Mouse (Mus musculus) right cerebral cortex, postnatal 14 days (tissue): Measurements from ENCODE around the gene 1600015I10Rik.
"Not testable (repeated sequence)": the region's sequence is repeated elsewhere in the genome, so short reads cannot be mapped to it uniquely, and the experiment has no call there.

Source experiments
- DNase-seq: peaks from one replicate; pipeline ENCODE4 v3.0.0; 2022

The 1600015I10Rik gene

DNA sequence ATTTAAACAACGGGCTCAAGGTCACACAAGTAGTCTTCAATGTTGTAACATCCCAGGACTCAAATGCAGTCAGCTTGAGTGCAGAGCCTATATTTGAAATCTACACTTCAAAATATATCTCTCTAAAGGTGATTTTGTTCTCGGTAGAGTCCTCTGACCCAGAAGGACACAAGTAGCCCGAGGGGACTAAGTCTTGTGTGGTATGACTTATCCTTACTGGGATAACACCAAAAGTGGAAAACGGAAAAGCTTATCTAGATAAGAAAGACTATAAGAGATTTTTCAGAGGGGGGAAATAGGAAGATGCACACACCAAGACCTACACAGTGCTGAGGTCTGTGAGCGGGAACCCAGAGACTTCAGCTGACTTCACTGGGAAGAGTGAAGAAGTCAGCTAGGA is at the start of gene 1600015I10Rik:
TSS of gene 1600015I10Rik (plus strand) at position 301 of the 400 bp plus-strand sequence.
- no peak for DNase-seq

GRCm38 (mm10) chr6:48894203-48894602 is 35.5 kb upstream of the 1600015I10Rik start:
- no peak for DNase-seq

DNA sequence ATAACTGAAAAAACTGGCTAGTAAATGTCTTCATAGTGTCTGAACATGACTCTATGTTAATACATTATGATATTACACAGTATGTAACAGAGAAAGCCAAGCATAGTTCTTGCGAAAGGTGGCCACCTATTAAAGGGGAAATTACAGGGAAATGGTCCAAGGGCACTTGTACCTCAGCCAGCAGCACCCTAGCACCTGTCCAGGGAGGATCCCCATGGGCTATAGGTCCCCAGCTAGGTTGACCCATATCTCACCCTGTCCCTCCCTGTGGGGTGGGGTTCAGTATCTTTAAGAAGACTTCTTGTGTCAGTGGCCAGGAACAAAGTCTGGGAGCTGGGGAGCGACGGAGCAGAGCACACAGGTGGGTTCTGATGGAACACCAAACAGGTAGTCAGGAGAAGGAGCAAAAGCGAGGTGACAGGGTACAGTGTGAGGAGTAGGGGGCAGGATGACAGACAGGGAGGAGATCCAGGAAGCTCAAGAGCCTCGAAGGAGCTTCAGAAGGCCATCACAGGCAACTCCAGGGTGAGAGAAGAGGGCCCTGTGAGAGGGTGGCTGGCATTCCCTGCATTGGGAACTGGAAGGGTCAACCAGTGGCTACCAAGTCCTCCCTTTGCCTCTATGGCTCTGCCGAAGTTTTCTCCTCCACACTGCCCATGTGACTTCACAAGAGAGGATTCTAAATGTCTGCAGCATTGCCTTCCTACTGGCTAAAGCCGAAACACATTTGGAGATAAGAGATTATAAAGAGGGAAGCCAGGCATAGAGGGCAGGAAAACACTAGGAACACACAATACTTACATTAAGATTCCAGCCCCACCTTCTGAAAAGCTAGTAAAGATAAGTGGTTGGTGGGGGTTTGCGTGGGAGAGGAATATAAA is 34.5 kb upstream of the 1600015I10Rik start:
- no peak for DNase-seq

- DNase-seq, result no peak
Observed at GRCm38 (mm10) chr6:48895941-48896340, 33.8 kb upstream of the 1600015I10Rik start.

DNA sequence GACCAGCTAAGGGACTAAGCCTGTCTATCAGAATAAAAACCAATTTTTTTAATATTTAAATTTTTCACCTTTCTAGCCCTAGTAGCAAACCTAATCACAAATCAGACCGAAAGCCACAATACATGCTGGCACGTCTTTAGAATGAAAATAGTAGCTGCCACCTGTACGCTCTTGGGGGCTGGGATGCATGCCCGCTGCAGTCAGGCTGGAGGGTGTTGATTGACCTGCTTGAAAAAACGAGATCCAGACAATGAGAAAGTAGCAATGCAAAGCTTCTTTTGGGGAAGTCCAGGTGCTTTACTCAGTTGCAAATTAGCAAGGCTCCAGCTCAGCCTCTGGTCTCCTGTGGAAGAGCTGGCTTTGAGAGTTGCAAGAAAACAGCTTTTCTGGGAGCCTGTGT is 32.7 kb upstream of the 1600015I10Rik start:
- no peak for DNase-seq

DNA sequence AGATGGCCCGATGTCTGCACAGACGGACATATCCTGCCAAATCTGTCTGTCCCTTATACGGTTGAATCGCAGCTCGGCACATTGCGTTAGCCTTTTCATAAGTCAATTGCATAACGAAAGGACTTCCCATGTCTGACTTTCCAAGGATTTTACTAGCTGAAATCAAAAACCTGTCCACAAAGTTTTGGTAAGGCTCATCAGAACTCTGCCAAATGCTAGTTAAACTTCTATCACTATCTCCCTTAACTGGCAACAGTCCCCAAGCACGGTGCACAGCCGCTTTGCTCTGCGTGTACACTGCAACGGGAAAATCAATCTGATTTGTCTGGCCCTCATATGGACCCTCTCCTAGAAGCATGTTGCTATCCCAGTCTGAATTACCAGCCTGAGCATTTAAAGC is 28.4 kb upstream of the 1600015I10Rik start:
- DNase-seq, result not testable (repeated sequence)

- no peak for DNase-seq
Observed at GRCm38 (mm10) chr6:48902511-48903406, 26.9 kb upstream of the 1600015I10Rik start.

DNA sequence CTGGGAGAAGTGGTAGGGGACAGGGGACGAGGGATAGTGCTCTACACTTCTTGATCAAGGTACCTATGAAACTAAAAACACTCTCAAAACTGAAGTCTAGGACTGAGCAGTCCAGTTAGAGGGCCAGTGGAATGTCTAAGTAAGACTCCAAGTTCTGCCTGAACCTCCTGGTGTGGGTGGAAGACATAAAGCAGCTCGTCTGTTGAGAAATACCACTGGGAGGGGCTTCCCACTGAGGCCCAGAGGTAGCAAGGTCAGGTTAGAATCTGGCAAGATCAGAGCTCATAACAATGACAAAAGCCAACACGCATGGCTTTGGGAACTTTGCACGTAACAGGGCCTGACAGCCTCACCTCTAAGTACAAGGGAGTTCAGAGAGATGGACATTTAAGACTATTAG is 26.3 kb upstream of the 1600015I10Rik start:
- DNase-seq, result no peak

- no peak for DNase-seq
Observed at GRCm38 (mm10) chr6:48905606-48906005, 24.1 kb upstream of the 1600015I10Rik start.

GRCm38 (mm10) chr6:48906371-48906770 is 23.3 kb upstream of the 1600015I10Rik start:
- DNase-seq, result no peak

DNA sequence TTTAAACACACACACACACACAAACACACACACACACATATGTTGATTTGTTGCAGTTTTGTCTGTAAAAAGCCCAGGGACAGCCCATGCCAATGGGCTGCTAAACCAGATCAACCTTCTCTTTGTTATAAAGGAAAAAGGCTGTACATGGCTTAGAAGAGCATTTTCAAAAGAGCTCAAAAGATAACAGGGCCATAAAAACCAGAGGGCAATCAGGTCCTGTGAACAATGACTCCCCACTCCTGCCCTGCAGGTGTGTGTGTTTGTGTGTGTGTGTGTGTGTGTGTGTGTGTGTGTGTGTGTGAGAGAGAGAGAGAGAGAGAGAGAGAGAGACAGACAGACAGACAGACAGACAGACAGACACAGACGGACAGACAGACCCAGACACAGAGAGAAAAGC is 20.5 kb upstream of the 1600015I10Rik start:
- no peak for DNase-seq

GRCm38 (mm10) chr6:48912033-48912432 is 17.7 kb upstream of the 1600015I10Rik start:
- DNase-seq, result no peak

DNA sequence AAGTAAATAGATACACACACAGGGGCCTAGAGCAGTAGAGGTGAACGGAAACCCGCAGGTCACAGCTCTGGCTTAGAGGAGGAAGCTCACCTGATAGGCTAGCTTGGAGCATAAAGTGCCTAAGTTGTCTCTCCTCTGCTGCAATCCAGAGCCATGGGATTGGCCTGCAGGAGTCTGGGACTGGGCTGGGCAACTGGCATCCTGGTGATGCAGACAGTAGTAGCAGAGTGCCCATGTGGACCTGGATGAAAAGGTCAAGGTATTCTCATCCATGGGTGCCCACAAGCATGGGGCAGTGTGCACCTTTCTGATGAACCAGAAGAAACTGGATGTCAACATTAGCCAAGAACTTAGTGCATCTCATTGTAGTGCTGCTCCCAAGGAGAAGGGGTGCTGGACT is 16.1 kb upstream of the 1600015I10Rik start:
- no peak for DNase-seq

DNA sequence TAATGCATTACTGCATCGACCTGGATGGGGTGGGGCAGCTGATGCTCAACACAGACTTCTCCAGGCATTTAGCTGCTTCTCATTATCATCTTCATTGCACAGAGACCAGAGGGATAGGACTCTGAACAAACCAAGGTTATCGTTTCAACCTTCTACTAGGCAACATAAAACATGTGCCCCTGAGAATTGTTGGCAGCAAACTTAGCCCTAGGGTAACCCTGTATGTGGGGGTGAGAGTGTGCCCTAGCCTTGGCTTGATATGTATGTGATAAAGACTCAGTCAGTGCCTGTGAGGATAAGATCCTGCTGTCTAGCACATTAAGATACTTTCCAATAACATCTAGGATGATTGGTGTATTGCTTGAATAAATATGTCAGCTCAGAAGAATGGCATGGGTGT is 19.9 kb downstream of the 1600015I10Rik start:
- no peak for DNase-seq

GRCm38 (mm10) chr6:48950676-48951075 is 21.0 kb downstream of the 1600015I10Rik start:
- DNase-seq, result no peak

- DNase-seq, result no peak
Observed at GRCm38 (mm10) chr6:48951630-48952029, 21.9 kb downstream of the 1600015I10Rik start.

- DNase-seq, result no peak
Observed at GRCm38 (mm10) chr6:48953220-48953619, 23.5 kb downstream of the 1600015I10Rik start.

DNA sequence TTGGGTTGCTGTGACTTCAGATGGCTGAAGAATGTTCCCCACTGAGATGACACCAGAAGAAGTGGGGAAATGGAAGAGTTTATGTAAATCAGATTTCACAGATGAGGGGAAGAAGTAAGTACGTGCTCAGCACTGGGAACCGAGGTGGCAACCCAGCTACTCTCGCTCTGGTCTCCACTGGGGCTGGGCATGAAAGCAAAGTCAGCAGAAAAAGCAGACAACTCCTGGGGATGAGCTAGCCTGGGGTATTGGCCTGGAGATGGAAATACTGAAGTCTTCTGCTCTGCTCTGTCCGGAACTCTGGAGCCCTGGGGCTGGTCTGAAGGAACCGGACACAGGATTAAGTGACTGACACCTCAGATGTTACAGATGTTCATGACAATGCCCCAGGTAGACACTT is 24.5 kb downstream of the 1600015I10Rik start:
- DNase-seq, result no peak

DNA sequence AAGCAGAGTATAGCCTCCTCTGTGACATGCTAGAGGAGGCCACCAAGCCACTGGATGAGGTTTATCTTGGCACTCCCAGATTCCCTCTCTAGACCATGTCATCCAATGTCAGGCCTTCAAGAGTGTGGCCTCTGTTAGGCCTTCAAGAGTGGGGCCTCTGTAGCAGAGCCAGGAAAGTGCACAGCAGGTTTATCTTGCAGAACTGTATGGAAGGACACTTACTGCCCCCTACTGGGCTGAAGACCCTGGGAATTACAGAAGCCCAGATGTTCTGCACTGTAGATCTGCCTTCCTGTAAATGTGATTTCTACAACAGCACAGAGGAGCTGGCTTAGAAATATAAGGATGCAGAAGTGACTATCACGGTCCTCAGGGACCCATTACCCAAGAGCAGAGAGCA is 25.3 kb downstream of the 1600015I10Rik start:
- peak; percentile 58 for DNase-seq

DNA sequence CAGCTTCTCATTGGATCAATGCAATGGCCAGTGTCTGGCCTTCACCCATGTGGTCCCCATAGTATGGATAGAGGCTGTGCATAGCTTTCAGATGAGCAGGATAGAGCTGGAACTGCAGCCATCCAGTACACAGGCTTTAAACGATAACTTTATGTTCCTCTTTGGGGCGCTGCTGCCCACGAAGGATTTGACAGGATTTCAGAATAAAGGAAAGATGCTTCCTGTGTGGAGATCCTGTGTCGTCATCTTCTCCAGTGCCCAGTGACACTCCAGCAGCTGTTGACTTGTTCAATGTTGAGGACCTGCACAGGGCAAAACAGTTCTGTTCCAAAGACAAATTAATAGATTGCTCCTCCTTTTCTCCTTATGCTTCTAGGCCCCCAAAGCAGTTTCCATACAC is 27.1 kb downstream of the 1600015I10Rik start:
- no peak for DNase-seq

DNA sequence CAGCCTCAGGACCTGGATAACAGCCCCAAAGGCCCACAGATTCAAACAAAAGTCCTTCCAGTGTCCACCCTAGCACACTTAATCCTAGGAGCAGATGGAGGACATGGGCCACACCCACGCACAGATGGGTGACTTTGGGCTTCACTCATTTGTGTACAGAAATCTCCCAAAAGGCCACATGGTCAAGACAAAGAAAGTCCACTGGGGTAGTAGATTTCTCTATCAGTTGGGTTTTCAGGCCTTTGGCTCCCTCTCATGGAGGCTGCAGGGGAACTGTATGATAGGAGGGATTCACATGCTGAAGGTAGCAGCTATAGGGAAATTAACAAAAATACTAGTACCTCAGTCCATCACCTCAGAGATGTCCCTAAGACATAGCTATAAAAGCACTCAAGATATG is 28.4 kb downstream of the 1600015I10Rik start:
- DNase-seq, result peak; percentile 13

DNA sequence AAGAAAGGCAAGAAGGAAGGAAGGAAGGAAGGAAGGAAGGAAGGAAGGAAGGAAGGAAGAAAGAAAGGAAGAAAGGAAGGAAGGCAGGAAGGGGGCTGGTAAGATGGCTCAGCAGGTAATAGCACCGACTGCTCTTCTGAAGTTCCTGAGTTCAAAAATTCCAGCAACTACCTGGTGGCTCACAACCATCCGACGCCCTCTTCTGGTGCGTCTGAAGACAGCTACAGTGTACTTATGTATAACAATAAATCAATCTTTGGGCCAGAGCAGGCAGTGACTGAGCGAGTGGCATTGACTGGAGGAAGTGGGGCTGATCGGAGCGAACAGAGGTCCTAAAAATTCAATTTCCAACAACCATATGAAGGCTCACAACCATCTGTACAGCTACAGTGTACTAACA is 29.5 kb downstream of the 1600015I10Rik start:
- DNase-seq, result not testable (repeated sequence)

DNA sequence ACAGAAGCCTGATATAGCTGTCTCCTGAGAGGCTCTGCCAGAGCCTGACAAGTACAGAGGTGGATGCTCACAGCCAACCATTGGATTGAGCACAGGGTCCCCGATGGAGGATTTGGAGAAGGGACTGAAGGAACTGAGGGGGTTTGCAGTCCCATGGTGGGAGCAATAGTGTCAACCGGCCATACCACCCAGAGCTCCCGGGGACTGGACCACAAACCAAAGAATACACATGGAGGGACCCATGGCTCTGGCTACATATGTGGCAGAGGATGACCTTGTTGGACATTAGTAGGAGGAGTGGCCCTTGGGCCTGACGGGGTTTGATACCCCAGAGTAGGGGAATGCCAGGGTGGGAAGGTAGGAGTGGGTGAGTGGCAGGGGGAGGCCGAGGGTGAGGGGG is 37.0 kb downstream of the 1600015I10Rik start:
- not testable (repeated sequence) for DNase-seq

- DNase-seq, result no peak
Observed at GRCm38 (mm10) chr6:48967868-48968267, 38.2 kb downstream of the 1600015I10Rik start.
